Mouse (Mus musculus): ENCODE data around the gene Copa. TPM values are rescaled to one million over a fixed set of nuclear protein-coding genes. Genes with fewer than 3 reads are reported as not detected.

Gene Copa
- polyA plus RNA-seq (2016; fragmentation: Nextera tagmentation; extraction: Ambion mirVana), result 219 and 228 TPM in 2 replicates

DNA sequence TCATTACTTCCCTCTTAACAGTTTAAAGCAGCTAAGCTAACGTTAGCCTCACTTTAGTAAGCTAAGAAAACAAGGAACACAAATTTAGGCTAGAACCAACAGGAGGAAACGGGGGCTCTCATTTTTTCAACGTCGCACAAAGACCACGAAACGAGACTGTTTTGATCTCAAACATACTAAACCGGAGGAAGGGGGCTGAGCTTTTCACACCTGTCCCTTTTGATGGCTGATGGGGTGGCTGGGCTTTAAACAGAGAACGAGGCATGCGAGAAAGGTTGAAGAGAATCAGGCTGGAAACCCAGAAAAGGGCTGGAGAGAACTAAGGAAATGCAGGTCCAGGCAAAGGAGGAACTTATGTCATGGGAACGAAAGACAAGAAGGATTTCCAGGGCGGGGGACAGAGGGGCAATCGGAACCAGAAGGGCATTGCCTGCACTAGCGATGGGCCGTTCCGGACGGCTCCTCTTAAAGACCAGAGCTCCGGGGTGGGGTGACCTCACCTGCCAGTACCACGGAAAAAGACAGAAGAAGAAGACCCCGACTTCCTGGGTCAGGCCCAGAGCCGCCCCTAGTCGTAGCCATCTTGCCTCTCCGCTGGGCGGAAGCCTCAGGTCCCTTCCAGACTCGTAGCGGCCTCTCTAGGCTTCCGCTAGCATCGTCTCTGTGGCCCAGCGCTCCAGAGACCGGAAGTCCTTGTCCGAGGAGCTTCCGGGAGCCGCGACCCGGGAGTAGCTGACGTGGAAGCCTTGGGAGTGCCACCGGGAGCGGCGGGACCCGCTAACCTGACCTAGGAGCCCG, at the start of gene Copa, which contains the start of gene Ncstn:
TSS of gene Copa (plus strand) at position 429 of the 798 bp plus-strand sequence.
TSS of gene Ncstn (minus strand) at position 695 of the 798 bp plus-strand sequence.
- peak within 1 kb of the TSS; percentile 89 for H3K9ac ChIP-seq (replicated peaks)
- H3K4me2 ChIP-seq, result peak within 1 kb of the TSS; percentile 74
- H3K4me3 ChIP-seq (replicated peaks), result peak within 1 kb of the TSS; percentile 87
- H3K27me3 ChIP-seq, result no peaks in the 10 kb centered on the region
- ATAC-seq (ENCODE audit: insufficient number of reproducible peaks, insufficient read depth, low FRiP score, low TSS enrichment, low read depth), result peak; percentile 98
- peaks cover 30% of the 10 kb centered on the region for H3K36me3 ChIP-seq
- no peaks in the 10 kb centered on the region for H3K9me3 ChIP-seq
- under 1% methylated on average over 40 of the region's 40 CpGs for WGBS
- peak within 1 kb of the TSS; percentile 82 for H3K27ac ChIP-seq
- peaks cover 18% of the 10 kb centered on the region for H3K4me1 ChIP-seq (replicated peaks)

DNA sequence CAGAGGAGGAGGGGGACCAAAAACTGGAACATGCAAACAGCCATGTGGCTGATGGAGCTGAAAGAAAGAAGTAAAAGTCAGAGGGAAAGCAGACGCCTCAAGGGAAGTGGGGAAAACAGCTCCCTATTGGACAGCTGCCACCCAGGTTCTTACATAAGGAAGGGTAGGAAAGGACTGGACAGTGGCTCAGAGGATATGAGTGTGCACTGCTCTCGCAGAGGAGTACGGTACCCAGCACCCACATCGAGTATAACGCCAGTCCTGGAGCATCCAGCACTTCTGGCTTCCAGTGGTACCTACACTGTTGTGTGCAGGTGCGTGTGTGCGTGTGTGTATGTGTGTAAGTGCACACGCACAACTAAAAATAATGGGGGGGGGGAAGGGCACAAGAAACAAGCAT, 35.9 kb upstream of the Copa start:
- H3K4me2 ChIP-seq, result no peak overlapping the region
- H3K4me3 ChIP-seq (replicated peaks), result no peak overlapping the region
- H3K9ac ChIP-seq (replicated peaks), result no peak overlapping the region
- no peaks in the 10 kb centered on the region for H3K36me3 ChIP-seq
- H3K4me1 ChIP-seq (replicated peaks), result peaks cover 18% of the 10 kb centered on the region
- no peak overlapping the region for H3K27ac ChIP-seq
- 69% methylated on average over 8 of the region's 8 CpGs for WGBS
- peak; percentile 45; the same call in 1 of the 2 replicates for ATAC-seq (ENCODE audit: insufficient number of reproducible peaks, insufficient read depth, low FRiP score, low TSS enrichment, low read depth)
- H3K9me3 ChIP-seq, result no peaks in the 10 kb centered on the region
- peaks cover 39% of the 10 kb centered on the region for H3K27me3 ChIP-seq

DNA sequence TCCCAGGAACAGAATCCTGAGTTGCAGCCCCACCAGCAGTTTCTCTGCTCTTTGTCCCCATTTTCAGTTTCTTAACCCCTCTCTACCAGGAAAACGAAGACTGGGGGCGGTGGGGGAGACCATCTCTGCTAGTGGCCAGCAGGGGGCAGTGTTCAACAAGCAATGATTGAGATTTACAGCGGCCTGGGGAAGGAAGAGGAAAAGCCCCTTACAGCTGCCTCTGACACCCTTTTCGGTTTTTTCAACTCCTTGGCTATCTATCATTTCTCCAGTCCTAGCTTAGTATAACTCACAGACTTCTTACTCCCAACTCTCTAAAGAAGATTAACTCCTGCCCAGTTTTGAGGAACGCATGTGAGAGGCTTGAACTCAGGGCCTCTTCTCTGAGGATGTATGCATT, 35.4 kb upstream of the Copa start:
- Histone ChIP-seq H3K9me3 (no peaks in the 10 kb centered on the region), H3K4me1 (replicated peaks) (peaks cover 18% of the 10 kb centered on the region), H3K9ac (replicated peaks) (no peak overlapping the region), H3K36me3 (no peaks in the 10 kb centered on the region), H3K27ac (no peak overlapping the region), H3K27me3 (peaks cover 44% of the 10 kb centered on the region), H3K4me3 (replicated peaks) (no peak overlapping the region), H3K4me2 (no peak overlapping the region)
- peak; percentile 49; the same call in 1 of the 2 replicates for ATAC-seq (ENCODE audit: insufficient number of reproducible peaks, insufficient read depth, low FRiP score, low TSS enrichment, low read depth)
- WGBS, result 10% methylated on average over 5 of the region's 5 CpGs

DNA sequence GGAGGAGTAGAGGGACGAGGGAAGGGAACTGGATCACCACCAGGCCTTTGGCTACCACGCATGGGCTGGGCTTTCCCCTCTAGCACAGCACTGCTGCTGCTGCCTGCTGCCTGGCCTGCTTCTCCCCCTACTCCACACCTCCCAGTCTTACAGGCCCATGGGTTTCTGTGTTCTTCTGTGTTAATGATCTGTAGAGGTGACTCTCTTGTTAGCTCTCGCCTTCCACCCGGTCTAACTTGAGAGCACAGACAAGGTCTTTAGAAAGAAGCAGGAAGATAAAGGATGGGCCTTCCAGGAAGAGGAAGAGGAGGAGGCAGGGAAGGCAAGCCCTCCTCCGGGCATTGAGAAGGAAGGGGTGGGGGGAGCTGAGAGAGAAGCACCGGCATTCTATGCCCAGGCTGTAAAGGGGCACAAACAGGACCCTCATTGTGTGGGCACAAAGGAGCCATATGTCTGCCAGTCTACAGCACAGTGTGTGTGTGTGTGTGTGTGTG, 34.0 kb upstream of the Copa start:
- Histone ChIP-seq H3K27me3 (peaks cover 57% of the 10 kb centered on the region), H3K4me3 (replicated peaks) (no peak overlapping the region), H3K9ac (replicated peaks) (no peak overlapping the region), H3K27ac (peak overlapping the region; percentile 4; the same call in 1 of the 2 replicates), H3K4me1 (replicated peaks) (peaks cover 23% of the 10 kb centered on the region), H3K36me3 (no peaks in the 10 kb centered on the region), H3K4me2 (peak overlapping the region; percentile 9; the same call in 1 of the 2 replicates), H3K9me3 (no peaks in the 10 kb centered on the region)
- ATAC-seq (ENCODE audit: insufficient number of reproducible peaks, insufficient read depth, low FRiP score, low TSS enrichment, low read depth), result no peak
- WGBS, result 34% methylated on average over 6 of the region's 6 CpGs

DNA sequence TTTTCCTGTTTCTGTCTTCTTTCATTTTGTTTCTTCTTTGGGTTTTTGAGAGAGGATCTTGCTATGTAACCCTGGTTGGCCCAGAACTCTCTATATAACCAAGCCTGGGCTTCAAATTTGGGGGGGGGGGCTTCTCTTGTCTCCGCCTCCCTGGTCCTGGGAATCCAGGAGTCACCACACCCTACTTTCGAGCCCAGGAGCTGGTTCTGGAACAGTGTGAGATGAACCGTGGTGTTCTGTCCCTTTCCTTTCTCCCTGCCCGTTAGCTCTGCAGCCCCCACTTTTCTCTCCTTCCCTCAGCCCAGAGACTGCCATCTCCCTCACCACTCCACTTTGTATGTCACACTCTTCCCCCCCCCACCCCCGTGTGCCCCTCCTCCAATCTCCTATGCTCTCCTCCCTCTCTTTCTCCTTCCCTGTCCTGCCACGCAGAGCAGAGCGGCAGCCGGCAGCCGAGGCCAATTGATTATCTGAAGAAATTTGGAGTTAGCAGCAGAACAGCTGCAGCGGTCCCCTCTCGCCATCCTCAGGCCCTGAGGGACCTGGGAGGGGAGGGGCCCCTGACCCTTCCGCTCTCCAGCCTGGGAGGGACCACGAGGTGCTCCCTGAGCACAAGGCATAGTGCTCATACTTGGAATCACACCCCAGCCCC, 33.1 kb upstream of the Copa start:
- H3K27ac ChIP-seq, result no peak overlapping the region
- no peak overlapping the region for H3K4me3 ChIP-seq (replicated peaks)
- no peaks in the 10 kb centered on the region for H3K9me3 ChIP-seq
- WGBS, result 33% methylated on average over 13 of the region's 13 CpGs
- H3K36me3 ChIP-seq, result no peaks in the 10 kb centered on the region
- H3K4me1 ChIP-seq (replicated peaks), result peaks cover 33% of the 10 kb centered on the region
- peaks cover 67% of the 10 kb centered on the region for H3K27me3 ChIP-seq
- no peak overlapping the region for H3K9ac ChIP-seq (replicated peaks)
- H3K4me2 ChIP-seq, result no peak overlapping the region
- 0 out of 2 replicates have a peak, but pooled peaks have one; percentile 4 for ATAC-seq (ENCODE audit: insufficient number of reproducible peaks, insufficient read depth, low FRiP score, low TSS enrichment, low read depth)

DNA sequence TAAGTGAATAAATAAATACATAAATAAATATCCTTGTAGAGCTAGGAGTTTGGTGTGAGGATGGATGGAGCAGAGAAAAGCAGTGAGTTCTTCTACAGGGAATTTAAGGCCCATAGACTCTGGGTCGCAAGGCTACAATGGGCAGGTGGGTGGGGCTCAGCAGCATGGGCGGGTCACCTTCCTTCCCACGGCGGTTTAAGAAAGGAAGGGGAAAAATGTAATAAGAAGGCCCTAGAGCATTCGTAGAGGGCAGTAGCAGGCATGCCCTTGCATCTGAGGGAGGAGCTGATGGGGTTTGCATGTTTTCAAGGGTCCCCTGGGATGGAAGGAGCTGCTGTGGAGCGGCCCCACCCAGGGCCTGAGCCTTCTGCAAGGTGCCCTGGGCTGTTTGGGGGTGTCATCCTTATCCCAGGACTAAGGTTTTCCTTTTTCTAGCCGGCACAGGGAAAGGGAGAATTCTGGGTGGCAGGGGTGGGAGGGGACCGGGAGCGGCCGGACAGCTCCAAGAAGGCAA, 29.5 kb upstream of the Copa start:
- WGBS, result 5% methylated on average over 10 of the region's 10 CpGs
- H3K4me3 ChIP-seq (replicated peaks), result no peak overlapping the region
- H3K4me1 ChIP-seq (replicated peaks), result peaks cover 31% of the 10 kb centered on the region
- no peaks in the 10 kb centered on the region for H3K9me3 ChIP-seq
- no peak for ATAC-seq (ENCODE audit: insufficient number of reproducible peaks, insufficient read depth, low FRiP score, low TSS enrichment, low read depth)
- H3K9ac ChIP-seq (replicated peaks), result no peak overlapping the region
- no peak overlapping the region for H3K27ac ChIP-seq
- H3K27me3 ChIP-seq, result peaks cover 87% of the 10 kb centered on the region
- H3K4me2 ChIP-seq, result peak overlapping the region; percentile 73
- no peaks in the 10 kb centered on the region for H3K36me3 ChIP-seq

DNA sequence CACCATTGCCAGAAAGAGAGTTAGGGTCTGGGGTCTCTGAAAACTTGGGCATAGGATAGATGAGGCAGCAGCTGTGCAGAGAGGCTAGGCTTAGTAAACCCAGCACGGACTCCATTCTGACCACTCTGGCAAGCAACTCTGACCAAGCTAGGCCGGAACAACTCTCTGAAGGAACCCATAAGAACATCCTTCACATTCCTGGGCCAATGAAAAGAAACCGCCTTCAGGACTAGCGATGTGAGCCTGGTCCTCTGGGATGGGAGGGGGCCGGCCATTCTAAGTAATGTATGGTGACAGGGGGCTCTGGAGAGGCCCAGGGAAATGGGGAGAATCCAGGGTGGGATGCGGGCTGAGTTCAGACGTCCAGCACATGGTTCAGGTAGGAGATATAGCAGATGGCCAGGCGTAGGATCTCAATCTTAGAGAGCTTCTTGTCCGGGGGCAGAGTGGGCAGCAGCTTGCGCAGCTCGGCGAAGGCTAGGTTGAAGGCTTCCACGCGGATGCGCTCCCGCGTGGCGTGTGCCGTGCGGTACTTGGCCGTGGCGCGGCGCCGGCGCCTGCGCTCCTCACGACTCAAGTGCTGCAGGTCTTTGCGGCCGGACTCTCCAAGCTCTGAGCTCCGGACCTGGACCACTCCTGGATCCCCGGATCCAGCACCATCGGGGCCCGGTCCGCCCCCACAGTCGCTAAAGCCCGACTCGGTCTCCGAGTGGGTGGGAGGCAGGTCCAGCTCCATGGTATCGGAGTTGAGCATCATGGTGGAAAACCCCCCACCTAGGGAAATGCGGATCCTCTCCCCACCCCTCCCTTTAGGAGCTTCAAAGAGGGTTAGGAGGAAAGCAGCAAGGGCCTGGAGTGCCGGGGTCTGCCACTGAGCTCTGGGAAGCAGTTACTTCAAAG, 28.5 kb upstream of the Copa start:
- Histone ChIP-seq H3K4me1 (replicated peaks) (peaks cover 30% of the 10 kb centered on the region), H3K36me3 (no peaks in the 10 kb centered on the region), H3K4me3 (replicated peaks) (peak overlapping the region; percentile 42), H3K27ac (no peak overlapping the region), H3K9me3 (no peaks in the 10 kb centered on the region), H3K9ac (replicated peaks) (peak overlapping the region; percentile 60), H3K27me3 (peaks cover 85% of the 10 kb centered on the region), H3K4me2 (peak overlapping the region; percentile 73)
- WGBS, result 2% methylated on average over 42 of the region's 42 CpGs
- ATAC-seq (ENCODE audit: insufficient number of reproducible peaks, insufficient read depth, low FRiP score, low TSS enrichment, low read depth), result no peak

DNA sequence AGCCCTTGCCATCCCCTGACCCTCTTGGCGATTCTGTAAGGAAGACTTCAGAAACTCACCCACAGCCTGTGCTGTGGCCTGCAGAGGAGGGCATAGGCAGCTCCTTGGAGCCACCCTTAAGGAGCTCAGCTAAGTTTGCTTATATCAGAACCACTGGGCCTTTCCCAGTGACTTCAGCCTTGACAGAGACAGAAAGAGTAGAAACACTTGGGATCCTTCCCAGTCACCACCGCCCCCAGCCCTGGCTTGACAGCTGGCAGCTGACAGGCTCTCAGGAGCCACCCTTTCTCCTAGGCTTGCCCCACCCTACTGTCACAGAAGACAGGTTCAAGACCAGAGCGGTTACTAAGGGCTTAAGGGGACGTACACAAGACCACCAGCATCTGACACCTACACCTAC, 26.1 kb upstream of the Copa start:
- no peak overlapping the region for H3K9ac ChIP-seq (replicated peaks)
- no peaks in the 10 kb centered on the region for H3K36me3 ChIP-seq
- H3K4me2 ChIP-seq, result no peak overlapping the region
- H3K27me3 ChIP-seq, result peaks cover 71% of the 10 kb centered on the region
- no peak overlapping the region for H3K4me3 ChIP-seq (replicated peaks)
- H3K4me1 ChIP-seq (replicated peaks), result peaks cover 24% of the 10 kb centered on the region
- H3K9me3 ChIP-seq, result no peaks in the 10 kb centered on the region
- H3K27ac ChIP-seq, result no peak overlapping the region
- WGBS, result 76% methylated on average over 4 of the region's 4 CpGs
- no peak for ATAC-seq (ENCODE audit: insufficient number of reproducible peaks, insufficient read depth, low FRiP score, low TSS enrichment, low read depth)

DNA sequence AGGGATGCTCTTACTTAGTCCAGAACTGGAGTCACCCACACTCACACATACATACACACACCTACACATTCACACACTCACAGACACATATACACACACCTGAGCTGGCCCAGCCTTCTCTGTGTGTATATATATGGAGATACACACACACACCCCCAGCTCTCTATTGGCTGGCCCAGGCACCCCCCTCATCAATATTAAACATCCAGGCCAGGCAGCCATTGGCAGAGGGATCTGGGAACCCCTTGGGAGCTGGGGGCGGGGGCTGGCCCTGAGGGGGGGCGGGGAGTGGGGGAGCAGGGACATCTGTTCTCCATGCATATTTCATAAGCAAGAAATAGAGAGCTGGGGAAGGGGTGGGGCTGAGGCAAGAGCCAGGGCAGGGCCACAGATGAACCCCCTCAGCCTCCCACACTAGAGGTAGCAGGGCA, 24.8 kb upstream of the Copa start, which contains the start of gene Nhlh1:
TSS of gene Nhlh1 (minus strand) at position 83 of the 431 bp plus-strand sequence.
- Histone ChIP-seq H3K27me3 (peaks cover 61% of the 10 kb centered on the region), H3K9me3 (no peaks in the 10 kb centered on the region), H3K4me2 (no peak within 1 kb of the TSS), H3K4me3 (replicated peaks) (no peak within 1 kb of the TSS), H3K36me3 (no peaks in the 10 kb centered on the region), H3K9ac (replicated peaks) (no peak within 1 kb of the TSS), H3K27ac (0 out of 2 replicates have a peak within 1 kb of the TSS, but pooled peaks have one; percentile 12), H3K4me1 (replicated peaks) (peaks cover 24% of the 10 kb centered on the region)
- peak; percentile 58 for ATAC-seq (ENCODE audit: insufficient number of reproducible peaks, insufficient read depth, low FRiP score, low TSS enrichment, low read depth)
- 32% methylated on average over 2 of the region's 2 CpGs for WGBS

DNA sequence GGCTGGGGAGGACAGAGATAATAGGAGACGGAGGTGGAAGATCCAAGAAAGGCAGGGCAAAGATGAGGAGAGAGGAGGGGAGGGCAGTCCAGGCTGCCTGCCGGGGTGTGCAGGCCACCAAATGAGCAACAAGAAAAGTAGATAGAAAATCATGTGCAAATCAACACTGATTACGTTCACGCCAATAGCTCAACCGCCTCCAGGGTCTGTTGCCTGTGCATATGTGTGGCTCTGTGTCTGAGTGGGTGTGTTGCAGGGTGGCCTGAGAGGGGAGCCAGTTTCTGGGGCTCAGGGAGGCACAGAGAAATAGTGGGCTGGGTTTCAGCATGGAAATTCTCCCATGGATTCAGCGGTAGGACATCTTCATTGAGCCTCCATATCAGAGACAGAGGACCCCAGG, 24.0 kb upstream of the Copa start:
- Histone ChIP-seq H3K4me1 (replicated peaks) (peaks cover 21% of the 10 kb centered on the region), H3K4me2 (no peak overlapping the region), H3K36me3 (no peaks in the 10 kb centered on the region), H3K4me3 (replicated peaks) (no peak overlapping the region), H3K27ac (0 out of 2 replicates have a peak overlapping the region, but pooled peaks have one; percentile 12), H3K9me3 (no peaks in the 10 kb centered on the region), H3K9ac (replicated peaks) (no peak overlapping the region), H3K27me3 (peaks cover 53% of the 10 kb centered on the region)
- 77% methylated on average over 6 of the region's 6 CpGs for WGBS
- ATAC-seq (ENCODE audit: insufficient number of reproducible peaks, insufficient read depth, low FRiP score, low TSS enrichment, low read depth), result no peak
